Mouse (Mus musculus): Measurements from ENCODE around the gene Sh3rf3. TPM values are rescaled to one million over a fixed set of nuclear protein-coding genes. Genes with fewer than 3 reads are reported as not detected.
A peak's percentile ranks its signal among the peaks of the same experiment; 100 is the strongest.

Sh3rf3 gene
- polyA plus RNA-seq, 1 experiment from 2014 or later, result 2.0 TPM

- WGBS, result 86% methylated on average over 9 of the region's 9 CpGs
- H3K9ac ChIP-seq (replicated peaks; ENCODE audit: low read depth), result no peak overlapping the region
- DNase-seq (ENCODE audit: low spot score) (no peak), ATAC-seq (no peak)
- H3K9me3 ChIP-seq (ENCODE audit: low read length), result no peaks in the 10 kb centered on the region
- no peaks in the 10 kb centered on the region for H3K27me3 ChIP-seq (replicated peaks; ENCODE audit: insufficient read depth, low read length)
- no peaks in the 10 kb centered on the region for H3K4me1 ChIP-seq (ENCODE audit: insufficient read depth, low read depth, low read length)
- no peaks in the 10 kb centered on the region for H3K36me3 ChIP-seq (ENCODE audit: insufficient read depth, low read length)
- TF ChIP-seq EP300 (IDR thresholded peaks at IDR 0.05) (no peak), CTCF (IDR thresholded peaks at IDR 0.05) (no peak)
- no peak overlapping the region for H3K4me2 ChIP-seq (replicated peaks; ENCODE audit: low read depth, low read length)
- H3K27ac ChIP-seq (ENCODE audit: low read length), result no peak overlapping the region
- H3K4me3 ChIP-seq (ENCODE audit: low read depth, low read length), result no peak overlapping the region
These were observed 189.2 kb downstream of the Sh3rf3 start for GRCm38 (mm10) chr10:59002361-59002760.

GRCm38 (mm10) chr10:59011415-59011814 lies 198.3 kb downstream of the Sh3rf3 start:
- TF ChIP-seq CTCF (IDR thresholded peaks at IDR 0.05) (no peak), EP300 (IDR thresholded peaks at IDR 0.05) (no peak)
- Histone ChIP-seq H3K27me3 (replicated peaks; ENCODE audit: insufficient read depth, low read length) (no peaks in the 10 kb centered on the region), H3K27ac (ENCODE audit: low read length) (no peak overlapping the region), H3K4me2 (replicated peaks; ENCODE audit: low read depth, low read length) (no peak overlapping the region), H3K9me3 (ENCODE audit: low read length) (no peaks in the 10 kb centered on the region), H3K36me3 (ENCODE audit: insufficient read depth, low read length) (no peaks in the 10 kb centered on the region), H3K4me1 (ENCODE audit: insufficient read depth, low read depth, low read length) (no peaks in the 10 kb centered on the region), H3K9ac (replicated peaks; ENCODE audit: low read depth) (no peak overlapping the region), H3K4me3 (ENCODE audit: low read depth, low read length) (no peak overlapping the region)
- WGBS, result 85% methylated on average over 7 of the region's 7 CpGs
- DNase-seq (ENCODE audit: low spot score) (no peak), ATAC-seq (no peak)

DNA sequence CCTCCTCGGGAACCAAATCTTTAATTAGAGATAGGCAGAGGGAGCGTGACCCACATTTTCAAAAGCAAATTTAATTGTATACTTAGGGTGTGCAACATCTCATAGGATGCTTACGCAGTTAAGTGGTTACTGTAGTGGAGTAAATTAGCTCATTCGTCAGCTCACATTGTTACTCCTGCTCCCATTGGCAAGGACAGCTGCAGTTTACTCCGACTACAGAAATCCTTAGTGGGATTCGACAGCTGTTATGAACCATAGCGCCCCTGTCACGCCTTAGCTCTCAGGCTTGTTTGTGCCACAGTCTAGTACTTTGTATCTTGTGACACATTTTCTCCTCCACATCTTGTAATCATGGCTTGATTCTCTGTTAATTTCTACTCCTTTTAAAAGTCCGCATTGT lies 200.5 kb downstream of the Sh3rf3 start:
- TF ChIP-seq EP300 (IDR thresholded peaks at IDR 0.05) (no peak), CTCF (IDR thresholded peaks at IDR 0.05) (no peak)
- Histone ChIP-seq H3K36me3 (ENCODE audit: insufficient read depth, low read length) (no peaks in the 10 kb centered on the region), H3K9ac (replicated peaks; ENCODE audit: low read depth) (no peak overlapping the region), H3K9me3 (ENCODE audit: low read length) (no peaks in the 10 kb centered on the region), H3K4me2 (replicated peaks; ENCODE audit: low read depth, low read length) (no peak overlapping the region), H3K27ac (ENCODE audit: low read length) (no peak overlapping the region), H3K4me3 (ENCODE audit: low read depth, low read length) (no peak overlapping the region), H3K4me1 (ENCODE audit: insufficient read depth, low read depth, low read length) (no peaks in the 10 kb centered on the region), H3K27me3 (replicated peaks; ENCODE audit: insufficient read depth, low read length) (no peaks in the 10 kb centered on the region)
- WGBS, result 80% methylated on average over 9 of the region's 9 CpGs
- no peak for ATAC-seq
- no peak for DNase-seq (ENCODE audit: low spot score)

DNA sequence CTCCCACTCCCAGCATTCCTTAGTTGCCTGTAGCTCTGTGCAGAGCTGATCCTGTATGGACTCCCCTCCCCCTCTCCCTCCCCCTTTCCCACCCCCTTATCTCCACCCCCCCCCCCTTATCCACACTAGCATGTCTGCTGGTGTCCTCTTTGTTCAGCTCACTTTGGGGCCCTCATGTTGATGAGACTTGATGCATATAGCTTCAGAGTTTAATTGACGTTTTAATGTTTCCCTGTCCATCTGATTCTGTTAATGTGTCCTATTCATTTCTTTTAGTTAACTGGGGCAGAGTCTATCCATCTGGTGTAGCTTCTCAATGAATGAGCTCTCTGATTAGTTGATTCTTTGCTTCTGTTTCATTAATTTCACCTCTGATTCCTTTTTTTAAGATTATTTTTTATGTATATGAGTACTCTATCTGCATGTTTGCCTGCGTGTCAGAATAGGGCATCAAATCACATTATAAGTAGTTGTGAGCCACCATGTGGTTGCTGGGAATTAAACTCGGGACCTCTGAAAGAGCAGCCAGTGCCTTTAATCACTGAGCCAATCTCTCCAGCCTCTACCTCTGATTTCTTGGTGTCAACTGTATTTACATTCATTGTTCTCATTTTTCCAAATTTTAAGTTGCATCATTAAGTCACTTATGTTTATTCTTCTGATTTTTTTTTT lies 206.3 kb downstream of the Sh3rf3 start:
- Histone ChIP-seq H3K4me2 (replicated peaks; ENCODE audit: low read depth, low read length) (no peak overlapping the region), H3K4me3 (ENCODE audit: low read depth, low read length) (no peak overlapping the region), H3K27ac (ENCODE audit: low read length) (no peak overlapping the region), H3K36me3 (ENCODE audit: insufficient read depth, low read length) (no peaks in the 10 kb centered on the region), H3K4me1 (ENCODE audit: insufficient read depth, low read depth, low read length) (no peaks in the 10 kb centered on the region), H3K27me3 (replicated peaks; ENCODE audit: insufficient read depth, low read length) (no peaks in the 10 kb centered on the region), H3K9ac (replicated peaks; ENCODE audit: low read depth) (no peak overlapping the region), H3K9me3 (ENCODE audit: low read length) (no peaks in the 10 kb centered on the region)
- no peak for ATAC-seq
- WGBS, result 60% methylated on average over 3 of the region's 3 CpGs
- peak; percentile 28; the same call in 1 of the 2 replicates for TF ChIP-seq CTCF (IDR thresholded peaks at IDR 0.05)
- TF ChIP-seq EP300 (IDR thresholded peaks at IDR 0.05), result no peak
- DNase-seq (ENCODE audit: low spot score), result no peak

- no peak overlapping the region for H3K27ac ChIP-seq (ENCODE audit: low read length)
- no peaks in the 10 kb centered on the region for H3K36me3 ChIP-seq (ENCODE audit: insufficient read depth, low read length)
- no peaks in the 10 kb centered on the region for H3K27me3 ChIP-seq (replicated peaks; ENCODE audit: insufficient read depth, low read length)
- no peaks in the 10 kb centered on the region for H3K9me3 ChIP-seq (ENCODE audit: low read length)
- H3K9ac ChIP-seq (replicated peaks; ENCODE audit: low read depth), result no peak overlapping the region
- no peak overlapping the region for H3K4me2 ChIP-seq (replicated peaks; ENCODE audit: low read depth, low read length)
- ATAC-seq, result no peak
- no peak for DNase-seq (ENCODE audit: low spot score)
- TF ChIP-seq EP300 (IDR thresholded peaks at IDR 0.05), result no peak
- peak; percentile 32 for TF ChIP-seq CTCF (IDR thresholded peaks at IDR 0.05)
- WGBS, result 77% methylated on average over 4 of the region's 4 CpGs
- no peak overlapping the region for H3K4me3 ChIP-seq (ENCODE audit: low read depth, low read length)
- no peaks in the 10 kb centered on the region for H3K4me1 ChIP-seq (ENCODE audit: insufficient read depth, low read depth, low read length)
These were observed 237.3 kb downstream of the Sh3rf3 start for GRCm38 (mm10) chr10:59050434-59050833.

DNA sequence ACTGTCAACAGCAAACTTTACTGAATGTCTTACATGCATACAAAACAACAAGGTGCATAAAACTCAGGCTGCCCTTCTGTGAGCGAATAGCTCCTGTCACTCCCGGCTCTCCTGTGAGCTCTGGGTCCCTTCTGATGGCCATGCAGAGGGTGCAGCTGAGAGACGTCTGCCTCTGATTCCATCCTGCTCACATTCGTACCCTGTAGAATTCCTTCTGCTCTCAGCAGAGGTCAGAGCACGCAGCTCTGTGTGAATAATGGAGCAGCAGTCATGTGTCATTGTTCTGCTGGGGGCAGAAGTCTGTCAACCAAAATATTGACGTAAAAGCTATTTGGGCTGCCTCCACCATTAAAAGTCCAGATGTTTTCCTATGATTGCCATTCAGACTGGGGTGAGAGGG lies 243.1 kb downstream of the Sh3rf3 start:
- no peaks in the 10 kb centered on the region for H3K9me3 ChIP-seq (ENCODE audit: low read length)
- no peak overlapping the region for H3K9ac ChIP-seq (replicated peaks; ENCODE audit: low read depth)
- ATAC-seq (no peak), DNase-seq (ENCODE audit: low spot score) (no peak)
- no peaks in the 10 kb centered on the region for H3K4me1 ChIP-seq (ENCODE audit: insufficient read depth, low read depth, low read length)
- H3K4me3 ChIP-seq (ENCODE audit: low read depth, low read length), result no peak overlapping the region
- H3K4me2 ChIP-seq (replicated peaks; ENCODE audit: low read depth, low read length), result no peak overlapping the region
- TF ChIP-seq EP300 (IDR thresholded peaks at IDR 0.05), result no peak
- no peak for TF ChIP-seq CTCF (IDR thresholded peaks at IDR 0.05)
- H3K27ac ChIP-seq (ENCODE audit: low read length), result no peak overlapping the region
- H3K27me3 ChIP-seq (replicated peaks; ENCODE audit: insufficient read depth, low read length), result no peaks in the 10 kb centered on the region
- 45% methylated on average over 6 of the region's 6 CpGs for WGBS
- H3K36me3 ChIP-seq (ENCODE audit: insufficient read depth, low read length), result no peaks in the 10 kb centered on the region

DNA sequence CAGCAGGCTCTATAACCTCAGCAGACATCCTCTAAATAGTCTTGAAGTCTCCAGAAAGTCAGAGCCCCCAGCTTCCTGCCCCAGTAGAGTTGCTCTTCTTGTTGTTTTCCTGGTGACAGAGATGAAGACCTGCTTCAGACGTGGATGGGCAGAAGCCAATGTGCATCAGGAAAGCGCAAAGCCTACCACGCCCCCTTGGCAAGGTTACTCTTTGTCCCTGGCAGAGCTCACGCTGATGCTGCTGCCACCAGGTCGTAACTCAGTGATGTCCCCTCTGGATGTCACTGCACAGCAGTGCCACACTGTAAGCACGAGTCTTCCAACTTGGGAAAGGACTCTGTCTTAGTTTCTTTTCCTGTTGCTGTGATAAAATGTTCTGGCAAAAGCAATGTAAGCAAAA lies 253.6 kb downstream of the Sh3rf3 start:
- 71% methylated on average over 6 of the region's 6 CpGs for WGBS

More for the DNA sequence above, 253.6 kb downstream of the Sh3rf3 start:
- DNase-seq (ENCODE audit: low spot score), result no peak
- Histone ChIP-seq H3K27ac (ENCODE audit: low read length) (no peak overlapping the region), H3K27me3 (replicated peaks; ENCODE audit: insufficient read depth, low read length) (no peaks in the 10 kb centered on the region), H3K4me3 (ENCODE audit: low read depth, low read length) (no peak overlapping the region), H3K4me1 (ENCODE audit: insufficient read depth, low read depth, low read length) (no peaks in the 10 kb centered on the region), H3K36me3 (ENCODE audit: insufficient read depth, low read length) (no peaks in the 10 kb centered on the region), H3K9me3 (ENCODE audit: low read length) (no peaks in the 10 kb centered on the region), H3K4me2 (replicated peaks; ENCODE audit: low read depth, low read length) (no peak overlapping the region), H3K9ac (replicated peaks; ENCODE audit: low read depth) (no peak overlapping the region)
- TF ChIP-seq CTCF (IDR thresholded peaks at IDR 0.05), result no peak
- TF ChIP-seq EP300 (IDR thresholded peaks at IDR 0.05), result no peak
- no peak for ATAC-seq
